Mouse (Mus musculus) mammary gland, adult 2 months (tissue): Measurements from ENCODE around the gene Gm9803. TPM values are rescaled to one million over a fixed set of nuclear protein-coding genes. Genes with fewer than 3 reads are reported as not detected.

Experiments used
- polyA plus RNA-seq: library from polyadenylated mRNA; depleted of rRNA; stranded (reverse); fragments of >200 nt; gene quantifications from 2 replicates; pipeline ENCODE4 v1.2.3, GENCODE M21; 2012; ENCODE audit warnings: low replicate concordance; rRNA removed

The Gm9803 gene
- 117 and 162 TPM in 2 replicates for polyA plus RNA-seq

GRCm38 (mm10) chr10:43523931-43524330 lies at the start of gene Gm9803:
Gene Gm9803 (plus strand): TSS chr10:43524084.

GRCm38 (mm10) chr10:43478751-43479435 lies 45.0 kb upstream of the Gm9803 start, which contains the start of gene Bend3:
Gene Bend3 (plus strand): TSS chr10:43478831.

GRCm38 (mm10) chr10:43540442-43541152 lies 16.7 kb downstream of the Gm9803 start, which contains the start of gene 1700021F05Rik:
Gene 1700021F05Rik (minus strand): TSS chr10:43540994.

Other genes starting within 250 kb of the Gm9803 start
- gene Bend3, start 45.3 kb upstream of the Gm9803 start, polyA plus RNA-seq: 2.9 and 3.7 TPM in 2 replicates
- 7.7 and 8.5 TPM in 2 replicates for gene 1700021F05Rik, start 16.9 kb downstream of the Gm9803 start, polyA plus RNA-seq
- 205 and 278 TPM in 2 replicates for gene Cd24a, start 54.2 kb downstream of the Gm9803 start, polyA plus RNA-seq